ENCODE assay signal across 20 mouse cellular contexts in genomic region chr14:45647175-45647574, GRCm38 (mm10). TPM values are rescaled to one million over a fixed set of nuclear protein-coding genes. Genes with fewer than 3 reads are reported as not detected.
DNase-seq lines count a peak whose midpoint lies in the region; ATAC-seq lines count a peak whose summit lies in the region.
"Had no signal": no experiment of that assay in that cellular context is flagged by ENCODE, and none has a peak within 500 bp of the region (broad histone marks: within the 10 kb centered on the region; RNA-seq: fewer than 3 reads in every experiment).

No protein-coding gene starts in this region.

- H3K9me3 ChIP-seq in heart, embryonic 12.5 days (replicated peaks) = no peaks in the 10 kb centered on the region
- H3K9me3 ChIP-seq in heart, embryonic 10.5 days = no peaks in the 10 kb centered on the region
- H3K9me3 ChIP-seq in heart, embryonic 16.5 days (replicated peaks; ENCODE audit: control insufficient read depth, low read length) = no peaks in the 10 kb centered on the region
- no peaks in the 10 kb centered on the region for H3K9me3 ChIP-seq in kidney, embryonic 16.5 days (ENCODE audit: low read length)
- H3K9me3 ChIP-seq: embryonic facial prominence, embryonic 13.5 days; forebrain, embryonic 12.5 days; hindbrain, embryonic 13.5 days had no signal

- H3K4me3 ChIP-seq in heart, embryonic 12.5 days = no peak overlapping the region
- H3K4me3 ChIP-seq in heart, embryonic 10.5 days = no peak overlapping the region
- no peak overlapping the region for H3K4me3 ChIP-seq in heart, embryonic 16.5 days (ENCODE audit: low read length)
- H3K4me3 ChIP-seq in kidney, embryonic 16.5 days (ENCODE audit: low read length) = no peak overlapping the region
- H3K4me3 ChIP-seq: embryonic facial prominence, embryonic 13.5 days; forebrain, embryonic 12.5 days; hindbrain, embryonic 13.5 days had no signal

- no peak overlapping the region for H3K9ac ChIP-seq in heart, embryonic 12.5 days
- H3K9ac ChIP-seq in heart, embryonic 16.5 days (ENCODE audit: low read length) = no peak overlapping the region
- H3K9ac ChIP-seq in kidney, embryonic 16.5 days (replicated peaks; ENCODE audit: low read length) = no peak overlapping the region
- H3K9ac ChIP-seq: embryonic facial prominence, embryonic 13.5 days; forebrain, embryonic 12.5 days; hindbrain, embryonic 13.5 days had no signal

- ATAC-seq in heart, embryonic 12.5 days (ENCODE audit: insufficient number of reproducible peaks, low FRiP score) = no peak
- ATAC-seq in heart, embryonic 16.5 days (replicated peaks; ENCODE audit: extremely low read depth, insufficient read depth, low FRiP score) = peak; percentile 65
- 0 out of 2 replicates have a peak, but pooled peaks have one; percentile 40 for ATAC-seq in kidney, embryonic 16.5 days (ENCODE audit: low FRiP score, low TSS enrichment)
- ATAC-seq: forebrain, embryonic 16.5 days; intestine, postnatal 0 days had no signal

- no peaks in the 10 kb centered on the region for H3K27me3 ChIP-seq in heart, embryonic 12.5 days (replicated peaks)
- H3K27me3 ChIP-seq in heart, embryonic 10.5 days (ENCODE audit: insufficient read depth, poor library complexity, severe bottlenecking) = no peaks in the 10 kb centered on the region
- H3K27me3 ChIP-seq in heart, embryonic 16.5 days (ENCODE audit: control insufficient read depth, insufficient read depth, low read length) = no peaks in the 10 kb centered on the region
- H3K27me3 ChIP-seq in kidney, embryonic 16.5 days (ENCODE audit: insufficient read depth, low read length) = no peaks in the 10 kb centered on the region
- H3K27me3 ChIP-seq: embryonic facial prominence, embryonic 13.5 days; forebrain, embryonic 12.5 days; hindbrain, embryonic 13.5 days had no signal

- no peak for DNase-seq in heart, embryonic 10.5 days (ENCODE audit: low spot score)
- DNase-seq in heart, postnatal 10 days = no peak
- DNase-seq in kidney, adult 11 months = no peak
- no peak for DNase-seq in thymus, postnatal 4 days
- DNase-seq: adrenal gland, adult 2 months; adrenal gland, postnatal 25 days; cerebellum, adult 18-20 months; cerebellum, adult 9-11 months; cerebellum, postnatal 36 days; gastrocnemius, postnatal 10 days; heart, postnatal 36 days; kidney, adult 9 months had no signal

- peaks cover 57% of the 10 kb centered on the region for H3K4me1 ChIP-seq in heart, embryonic 12.5 days (replicated peaks)
- H3K4me1 ChIP-seq in heart, embryonic 10.5 days = peaks cover 43% of the 10 kb centered on the region
- H3K4me1 ChIP-seq in heart, embryonic 16.5 days (ENCODE audit: control insufficient read depth, insufficient read depth, low read length) = peaks cover 29% of the 10 kb centered on the region
- peaks cover 14% of the 10 kb centered on the region for H3K4me1 ChIP-seq in kidney, embryonic 16.5 days (ENCODE audit: insufficient read depth, low read length)

- intact Hi-C loops in heart, postnatal 10 days (cut with DNase I) = no loop called here

- peak overlapping the region; percentile 8; the same call in 1 of the 2 replicates for H3K4me2 ChIP-seq in heart, embryonic 12.5 days
- peak overlapping the region; percentile 28 for H3K4me2 ChIP-seq in heart, embryonic 16.5 days (ENCODE audit: low read depth, low read length)
- no peak overlapping the region for H3K4me2 ChIP-seq in kidney, embryonic 16.5 days (replicated peaks; ENCODE audit: low read depth, low read length)
- H3K4me2 ChIP-seq: embryonic facial prominence, embryonic 13.5 days; forebrain, embryonic 12.5 days; hindbrain, embryonic 13.5 days had no signal

- no peak overlapping the region for H3K27ac ChIP-seq in heart, embryonic 12.5 days (ENCODE audit: poor library complexity, severe bottlenecking)
- H3K27ac ChIP-seq in heart, embryonic 10.5 days = no peak overlapping the region
- peak overlapping the region; percentile 58 for H3K27ac ChIP-seq in heart, embryonic 16.5 days (ENCODE audit: low read length)
- H3K27ac ChIP-seq in kidney, embryonic 16.5 days (ENCODE audit: low read length) = no peak overlapping the region
- H3K27ac ChIP-seq: embryonic facial prominence, embryonic 13.5 days; forebrain, embryonic 12.5 days; hindbrain, embryonic 13.5 days had no signal

- no peaks in the 10 kb centered on the region for H3K36me3 ChIP-seq in heart, embryonic 12.5 days
- H3K36me3 ChIP-seq in heart, embryonic 10.5 days = no peaks in the 10 kb centered on the region
- no peaks in the 10 kb centered on the region for H3K36me3 ChIP-seq in heart, embryonic 16.5 days (ENCODE audit: control insufficient read depth, insufficient read depth)
- H3K36me3 ChIP-seq in kidney, embryonic 16.5 days (ENCODE audit: insufficient read depth, low read length) = no peaks in the 10 kb centered on the region
- H3K36me3 ChIP-seq: embryonic facial prominence, embryonic 13.5 days; forebrain, embryonic 12.5 days; hindbrain, embryonic 13.5 days had no signal

- 38% methylated on average over 7 of the region's 7 CpGs for WGBS in heart, embryonic 12.5 days
- 58% methylated on average over 7 of the region's 7 CpGs for WGBS in heart, embryonic 10.5 days
- 31% methylated on average over 7 of the region's 7 CpGs for WGBS in heart, embryonic 16.5 days
- WGBS in kidney, embryonic 16.5 days = 79% methylated on average over 7 of the region's 7 CpGs

RNA-seq across cellular contexts. Expression of gene Ddhd1, which starts 10.8 kb away (rescaled TPM):
- polyA plus RNA-seq in heart, embryonic 12.5 days (2016; fragmentation: Nextera tagmentation; extraction: Ambion mirVana) = 12.6 and 16.3 TPM in 2 replicates
- polyA plus RNA-seq in heart, embryonic 10.5 days (2016; fragmentation: Nextera tagmentation; extraction: Ambion mirVana) = 9.5 and 10.0 TPM in 2 replicates
- polyA plus RNA-seq in heart, embryonic 16.5 days (2015; fragmentation: Nextera tagmentation; extraction: Ambion mirVana) = 8.1 and 9.3 TPM in 2 replicates
- total RNA-seq in heart, postnatal 10 days (2021) = 10 to 100 TPM; 12.7 TPM
- 4.7 and 7.3 TPM in 2 replicates for polyA plus RNA-seq in kidney, embryonic 16.5 days (2015; fragmentation: Nextera tagmentation; extraction: Ambion mirVana)
